Mouse (Mus musculus): ENCODE data around the gene Rnf222.

DNA sequence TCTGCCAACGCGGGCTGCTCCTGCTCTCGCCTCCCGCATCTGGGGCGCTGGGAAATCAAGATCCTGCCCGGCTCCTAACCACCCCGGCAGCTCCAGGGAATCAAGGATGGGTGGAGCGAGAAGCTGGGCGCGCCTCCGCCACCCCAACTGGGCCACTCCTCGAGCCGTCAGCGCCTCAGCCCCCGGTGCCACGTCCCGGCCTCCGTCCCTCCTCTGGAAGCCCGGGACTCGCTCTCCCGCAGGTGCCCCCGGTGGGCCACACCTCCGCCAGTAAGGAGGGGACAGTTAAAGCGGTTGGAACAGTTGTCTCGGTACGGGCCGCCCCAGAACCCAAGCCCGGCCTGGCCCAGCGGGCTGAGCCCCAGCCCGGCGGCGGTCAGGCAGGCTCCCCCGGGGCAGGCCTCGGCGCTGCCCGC lies 35.9 kb upstream of the Rnf222 start:
- no peak for TF ChIP-seq HCFC1 (IDR thresholded peaks at IDR 0.05; ENCODE audit: low read depth, low read length)
- TF ChIP-seq CHD2 (IDR thresholded peaks at IDR 0.05; ENCODE audit: low read length): peak; percentile 35; the same call in 1 of the 2 replicates
